Mouse (Mus musculus) forebrain, embryonic 12.5 days (tissue): ENCODE measurements around the gene Rcbtb2. TPM values are rescaled to one million over a fixed set of nuclear protein-coding genes. Genes with fewer than 3 reads are reported as not detected.

Source experiments
- ATAC-seq: fragments of 200-750 bp; cut with Nextera tagmentation; 2 replicates; pipeline ENCODE4 v1.8.0; 2017; ENCODE audit warnings: moderate TSS enrichment; ENCODE audit not compliant: low FRiP score
- H3K27ac ChIP-seq: fragments of 300-500 bp; sonication (generic); 2 replicates; pipeline ENCODE4 v1.5.1; 2016; ENCODE audit warnings: mild to moderate bottlenecking
- H3K27me3 ChIP-seq: fragments of 300-500 bp; sonication (generic); 2 replicates; pipeline ENCODE4 v1.6.1; 2016; ENCODE audit warnings: mild to moderate bottlenecking
- H3K36me3 ChIP-seq: fragments of 300-500 bp; sonication (generic); replicated peaks from 2 replicates; pipeline ENCODE4 v1.6.1; 2016; ENCODE audit warnings: mild to moderate bottlenecking
- H3K4me1 ChIP-seq: fragments of 300-500 bp; sonication (generic); 2 replicates; pipeline ENCODE4 v1.6.1; 2016
- H3K4me2 ChIP-seq: fragments of 300-500 bp; sonication (generic); 2 replicates; pipeline ENCODE4 v1.6.1; 2016; ENCODE audit warnings: mild to moderate bottlenecking, moderate library complexity
- H3K4me3 ChIP-seq: fragments of 300-500 bp; sonication (generic); replicated peaks from 2 replicates; pipeline ENCODE4 v1.5.1; 2016; ENCODE audit warnings: mild to moderate bottlenecking
- H3K9ac ChIP-seq: fragments of 300-500 bp; sonication (generic); 2 replicates; pipeline ENCODE4 v1.6.1; 2016; ENCODE audit warnings: mild to moderate bottlenecking
- H3K9me3 ChIP-seq: fragments of 300-500 bp; sonication (generic); 2 replicates; pipeline ENCODE4 v1.6.1; 2016
- WGBS: fragments of 180-500 bp; shearing (Covaris S2); methylation state at CpG from one replicate; pipeline ENCODE4 v1.1.7; 2016; 5-methylcytosine and 5-hydroxymethylcytosine counted together
- polyA plus RNA-seq: library from polyadenylated mRNA; unstranded; fragments of >200 nt; fragmentation: Nextera tagmentation; extraction: Ambion mirVana; gene quantifications from 2 replicates; pipeline ENCODE4 v1.2.1, GENCODE M21; 2016

Rcbtb2 gene
- polyA plus RNA-seq, 1 experiment from 2014 or later, result 136 TPM

- Histone ChIP-seq H3K36me3 (no peaks in the 10 kb centered on the region), H3K4me1 (peaks cover 16% of the 10 kb centered on the region), H3K9me3 (no peaks in the 10 kb centered on the region), H3K27me3 (no peaks in the 10 kb centered on the region), H3K4me2 (no peak overlapping the region), H3K27ac (no peak overlapping the region), H3K4me3 (no peak overlapping the region), H3K9ac (no peak overlapping the region)
- ATAC-seq, result no peak
- 78% methylated on average over 14 of the region's 14 CpGs for WGBS
Measured at GRCm38 (mm10) chr14:73118482-73119347, 4.1 kb upstream of the Rcbtb2 start.

- WGBS, result 49% methylated on average over 6 of the region's 6 CpGs
- no peaks in the 10 kb centered on the region for H3K27me3 ChIP-seq
- H3K9ac ChIP-seq, result no peak overlapping the region
- no peak for ATAC-seq
- peaks cover 16% of the 10 kb centered on the region for H3K4me1 ChIP-seq
- H3K4me2 ChIP-seq, result no peak overlapping the region
- no peak overlapping the region for H3K4me3 ChIP-seq
- no peak overlapping the region for H3K27ac ChIP-seq
- H3K9me3 ChIP-seq, result no peaks in the 10 kb centered on the region
- H3K36me3 ChIP-seq, result no peaks in the 10 kb centered on the region
Measured at GRCm38 (mm10) chr14:73119459-73119858, 3.4 kb upstream of the Rcbtb2 start.

DNA sequence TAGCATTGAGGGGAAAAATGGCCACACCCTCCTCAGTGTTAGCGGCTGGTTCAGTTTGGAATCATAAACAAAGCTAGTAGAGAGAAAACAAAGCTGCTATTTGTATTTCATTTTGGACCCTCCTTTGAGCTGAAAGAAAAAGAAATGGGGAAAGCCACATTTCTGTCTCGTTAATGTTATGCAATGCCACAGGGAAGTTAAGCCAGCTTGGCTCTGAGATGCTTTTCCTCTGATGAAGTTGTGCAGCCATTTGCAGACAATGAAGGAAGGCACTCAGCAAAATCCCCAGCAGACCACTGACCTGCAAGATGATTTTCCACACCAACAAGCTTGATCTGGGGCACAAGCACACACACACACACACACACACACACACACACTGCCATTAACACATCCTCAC is 2.9 kb upstream of the Rcbtb2 start:
- WGBS, result 20% methylated on average over 2 of the region's 2 CpGs
- Histone ChIP-seq H3K9me3 (no peaks in the 10 kb centered on the region), H3K4me2 (no peak overlapping the region), H3K4me3 (no peak overlapping the region), H3K36me3 (no peaks in the 10 kb centered on the region), H3K27ac (no peak overlapping the region), H3K4me1 (peaks cover 16% of the 10 kb centered on the region), H3K9ac (no peak overlapping the region), H3K27me3 (no peaks in the 10 kb centered on the region)
- no peak for ATAC-seq

DNA sequence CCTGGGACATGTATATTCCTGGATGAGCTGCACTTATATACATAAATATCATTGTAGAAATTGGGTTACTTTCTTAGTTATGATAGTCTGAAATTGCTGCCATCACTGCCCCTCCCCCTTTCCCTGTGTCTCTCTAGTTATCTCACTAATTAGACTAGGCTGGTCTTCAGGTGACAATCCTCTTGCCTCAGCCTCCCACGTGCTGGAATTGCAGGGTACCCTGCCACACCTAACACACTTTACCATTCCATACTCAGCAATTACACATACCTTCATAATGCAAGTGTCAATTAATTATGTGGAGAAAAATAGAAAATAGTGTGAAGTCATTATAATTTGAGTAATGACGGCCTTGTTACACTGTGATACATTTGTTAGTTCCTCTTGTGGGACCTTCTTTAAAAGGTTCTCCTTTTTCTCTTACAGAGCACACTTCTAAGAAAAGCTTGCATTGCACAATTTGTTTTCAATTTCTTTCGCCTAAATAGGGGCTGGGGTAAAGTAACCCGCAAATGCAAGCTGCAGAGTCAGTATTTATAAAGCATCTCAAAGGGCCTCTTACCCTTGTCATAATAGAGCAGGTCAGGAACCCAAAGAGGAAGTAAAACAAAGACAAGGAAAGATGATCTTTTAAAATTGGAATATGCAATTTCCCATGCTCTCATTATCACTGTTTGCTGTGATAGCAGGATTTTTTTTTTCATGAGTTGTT is 470 bp upstream of the Rcbtb2 start:
- Histone ChIP-seq H3K4me3 (no peak overlapping the region), H3K27me3 (no peaks in the 10 kb centered on the region), H3K4me2 (no peak overlapping the region), H3K36me3 (no peaks in the 10 kb centered on the region), H3K9ac (no peak overlapping the region), H3K4me1 (peaks cover 16% of the 10 kb centered on the region), H3K27ac (no peak overlapping the region), H3K9me3 (no peaks in the 10 kb centered on the region)
- 52% methylated on average over 4 of the region's 4 CpGs for WGBS
- no peak for ATAC-seq

DNA sequence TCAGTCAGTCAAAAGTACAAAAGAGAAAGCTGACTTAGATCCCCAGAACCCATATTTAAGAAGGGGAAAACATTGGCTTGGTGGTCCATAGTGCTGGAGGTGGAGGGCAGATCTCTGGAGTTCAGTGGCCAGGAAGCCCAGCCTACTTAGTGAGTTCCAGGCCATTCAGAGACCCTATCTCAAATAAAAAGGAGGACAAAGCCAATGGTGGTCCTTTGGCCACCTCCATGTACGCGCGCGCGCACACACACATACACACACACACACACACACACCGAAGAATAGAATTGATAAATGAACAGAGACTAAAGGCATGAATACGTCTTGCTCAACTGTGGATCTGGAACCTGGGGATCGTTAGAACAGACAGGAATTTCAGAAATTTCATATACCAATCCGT is 544 bp downstream of the Rcbtb2 start:
- no peaks in the 10 kb centered on the region for H3K36me3 ChIP-seq
- H3K4me3 ChIP-seq, result no peak overlapping the region
- no peak for ATAC-seq
- no peak overlapping the region for H3K4me2 ChIP-seq
- no peaks in the 10 kb centered on the region for H3K27me3 ChIP-seq
- no peak overlapping the region for H3K9ac ChIP-seq
- 91% methylated on average over 9 of the region's 9 CpGs for WGBS
- no peak overlapping the region for H3K27ac ChIP-seq
- H3K9me3 ChIP-seq, result no peaks in the 10 kb centered on the region
- H3K4me1 ChIP-seq, result peaks cover 16% of the 10 kb centered on the region

DNA sequence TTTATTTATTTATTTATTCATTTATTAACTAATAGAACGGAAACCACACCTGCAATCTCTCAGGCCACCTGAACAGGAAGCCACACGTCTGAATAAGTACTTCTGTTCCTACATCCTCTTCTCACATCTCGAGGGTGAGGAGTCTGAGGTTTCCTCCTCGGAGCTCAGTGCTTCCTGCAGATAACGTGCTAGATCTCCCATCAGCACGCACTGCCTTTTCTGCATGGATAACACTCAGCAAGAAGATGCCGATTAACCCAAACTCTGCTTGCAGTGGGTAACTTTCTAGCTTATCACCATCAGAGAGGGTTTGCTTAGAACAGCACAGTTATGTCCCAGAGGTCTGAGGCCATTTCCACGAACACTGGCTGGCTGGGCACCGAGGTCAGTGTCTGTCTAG is 949 bp downstream of the Rcbtb2 start:
- H3K9me3 ChIP-seq, result no peaks in the 10 kb centered on the region
- peaks cover 16% of the 10 kb centered on the region for H3K4me1 ChIP-seq
- H3K4me3 ChIP-seq, result no peak overlapping the region
- no peak overlapping the region for H3K4me2 ChIP-seq
- WGBS, result 88% methylated on average over 9 of the region's 9 CpGs
- H3K27me3 ChIP-seq, result no peaks in the 10 kb centered on the region
- H3K36me3 ChIP-seq, result no peaks in the 10 kb centered on the region
- ATAC-seq, result no peak
- no peak overlapping the region for H3K9ac ChIP-seq
- no peak overlapping the region for H3K27ac ChIP-seq

DNA sequence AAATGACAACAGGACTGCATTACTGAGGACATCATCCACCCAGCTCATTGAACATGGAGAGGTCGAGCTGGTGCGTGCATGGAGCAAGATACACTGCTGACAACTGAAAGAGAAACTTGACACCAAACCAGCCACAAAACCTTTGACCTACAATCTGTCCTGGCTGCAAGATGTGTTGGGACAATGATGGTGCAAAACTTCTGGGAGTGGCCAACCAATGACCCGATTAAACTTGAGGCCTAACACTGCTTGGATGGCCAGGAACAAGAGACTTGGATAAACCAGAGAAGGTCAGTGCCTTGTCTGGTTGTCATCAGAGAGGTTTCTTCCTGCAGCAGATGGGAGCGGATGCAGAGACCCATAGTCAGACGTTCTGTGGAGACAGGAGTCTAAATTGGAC is 7.7 kb downstream of the Rcbtb2 start:
- no peak overlapping the region for H3K27ac ChIP-seq
- no peaks in the 10 kb centered on the region for H3K4me1 ChIP-seq
- no peaks in the 10 kb centered on the region for H3K36me3 ChIP-seq
- H3K27me3 ChIP-seq, result no peaks in the 10 kb centered on the region; the same call in 1 of the 2 replicates
- no peak for ATAC-seq
- H3K4me2 ChIP-seq, result no peak overlapping the region
- no peaks in the 10 kb centered on the region for H3K9me3 ChIP-seq
- H3K4me3 ChIP-seq, result no peak overlapping the region
- WGBS, result 77% methylated on average over 5 of the region's 5 CpGs
- no peak overlapping the region for H3K9ac ChIP-seq

- no peak for ATAC-seq
- 93% methylated on average over 16 of the region's 16 CpGs for WGBS
- Histone ChIP-seq H3K4me3 (no peak overlapping the region), H3K27ac (no peak overlapping the region), H3K9ac (no peak overlapping the region), H3K4me1 (no peaks in the 10 kb centered on the region), H3K36me3 (no peaks in the 10 kb centered on the region), H3K4me2 (no peak overlapping the region), H3K27me3 (no peaks in the 10 kb centered on the region; the same call in 1 of the 2 replicates), H3K9me3 (no peaks in the 10 kb centered on the region)
Measured at GRCm38 (mm10) chr14:73131856-73132410, 9.1 kb downstream of the Rcbtb2 start.

GRCm38 (mm10) chr14:73132731-73133130 is 9.9 kb downstream of the Rcbtb2 start:
- Histone ChIP-seq H3K27ac (no peak overlapping the region), H3K4me3 (no peak overlapping the region), H3K4me1 (no peaks in the 10 kb centered on the region), H3K27me3 (no peaks in the 10 kb centered on the region; the same call in 1 of the 2 replicates), H3K4me2 (no peak overlapping the region), H3K9ac (no peak overlapping the region), H3K36me3 (no peaks in the 10 kb centered on the region), H3K9me3 (no peaks in the 10 kb centered on the region)
- ATAC-seq, result no peak
- WGBS, result 75% methylated on average over 4 of the region's 4 CpGs

DNA sequence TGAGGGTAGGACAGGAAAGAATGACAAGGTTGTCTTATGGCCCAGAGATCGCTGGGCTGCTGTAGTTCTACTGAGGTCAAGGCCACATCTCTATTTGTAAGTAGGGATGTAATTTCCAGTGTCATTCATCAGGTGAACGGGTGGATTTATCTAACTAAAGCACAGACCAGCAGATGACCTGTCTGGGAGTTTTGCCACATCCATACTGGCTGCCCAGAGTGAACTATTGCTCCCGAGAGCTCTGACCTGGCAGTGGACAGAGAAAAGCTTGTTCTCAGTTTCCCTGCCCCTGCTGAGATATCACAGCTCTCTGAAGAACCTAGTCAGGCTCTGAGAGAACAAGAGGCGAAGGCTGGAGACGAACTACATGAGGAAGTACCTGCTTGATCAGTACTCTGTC is 14.4 kb downstream of the Rcbtb2 start:
- Histone ChIP-seq H3K4me3 (no peak overlapping the region), H3K4me2 (no peak overlapping the region), H3K9me3 (no peaks in the 10 kb centered on the region), H3K27me3 (no peaks in the 10 kb centered on the region; the same call in 1 of the 2 replicates), H3K36me3 (no peaks in the 10 kb centered on the region), H3K27ac (no peak overlapping the region), H3K4me1 (peaks cover 7% of the 10 kb centered on the region), H3K9ac (no peak overlapping the region)
- WGBS, result 84% methylated on average over 5 of the region's 5 CpGs
- ATAC-seq, result no peak

DNA sequence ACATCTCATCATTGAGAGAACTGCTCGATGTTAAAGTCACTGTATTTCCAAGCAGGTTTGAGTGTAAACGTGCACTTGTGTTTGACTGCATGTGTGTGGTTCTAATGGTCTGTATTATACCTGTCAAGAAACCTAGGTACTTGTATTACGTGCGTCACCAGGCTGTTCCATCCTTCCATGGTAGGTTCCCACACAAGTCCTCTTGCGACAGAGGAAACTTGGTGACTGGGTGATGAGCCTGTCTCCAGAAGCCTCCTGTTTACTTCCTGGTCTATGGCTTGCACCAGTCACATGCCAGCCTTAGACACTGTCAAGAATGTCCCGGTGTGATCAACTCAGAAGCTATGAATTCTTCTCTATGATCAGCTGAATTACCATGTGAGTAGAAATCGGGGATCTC is 15.6 kb downstream of the Rcbtb2 start:
- H3K4me3 ChIP-seq, result no peak overlapping the region
- no peak overlapping the region for H3K27ac ChIP-seq
- ATAC-seq, result no peak
- peaks cover 10% of the 10 kb centered on the region for H3K4me1 ChIP-seq
- no peaks in the 10 kb centered on the region for H3K36me3 ChIP-seq
- no peaks in the 10 kb centered on the region for H3K9me3 ChIP-seq
- H3K4me2 ChIP-seq, result no peak overlapping the region
- H3K27me3 ChIP-seq, result no peaks in the 10 kb centered on the region; the same call in 1 of the 2 replicates
- 93% methylated on average over 7 of the region's 7 CpGs for WGBS
- no peak overlapping the region for H3K9ac ChIP-seq

GRCm38 (mm10) chr14:73139866-73140265 is 17.0 kb downstream of the Rcbtb2 start:
- Histone ChIP-seq H3K4me3 (no peak overlapping the region), H3K27ac (no peak overlapping the region), H3K4me1 (peaks cover 23% of the 10 kb centered on the region), H3K4me2 (no peak overlapping the region), H3K9me3 (no peaks in the 10 kb centered on the region), H3K27me3 (no peaks in the 10 kb centered on the region), H3K9ac (no peak overlapping the region), H3K36me3 (no peaks in the 10 kb centered on the region)
- no peak for ATAC-seq
- WGBS, result 82% methylated on average over 5 of the region's 5 CpGs
